Mouse (Mus musculus): ENCODE measurements around the gene Mpst.
A peak's percentile ranks its signal among the peaks of the same experiment; 100 is the strongest.

Mpst gene

GRCm38 (mm10) chr15:78406293-78406934 is at the start of gene Mpst:
Mpst (plus strand) TSS chr15:78406416.
- DNase-seq: peak; percentile 77 to 85

DNA sequence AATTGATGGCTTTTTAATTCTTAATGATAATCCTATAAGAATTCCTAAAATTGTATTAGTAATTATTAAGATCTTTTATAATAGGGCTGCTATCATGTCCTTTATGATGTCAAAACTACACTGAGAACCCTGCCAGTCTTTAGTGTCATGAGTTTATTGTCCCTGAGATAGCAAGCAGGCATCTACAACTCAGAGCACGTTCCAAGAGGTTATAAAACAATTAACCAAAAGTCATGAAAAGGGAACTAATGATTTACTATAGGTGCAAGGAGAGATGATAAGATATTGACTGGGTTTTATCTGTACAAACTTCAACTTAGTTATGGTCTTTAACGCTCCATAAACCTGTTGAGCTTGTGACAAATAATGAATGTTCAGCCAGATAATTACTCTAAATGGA is 40.3 kb upstream of the Mpst start:
- DNase-seq: no peak

GRCm38 (mm10) chr15:78366875-78367274 is 39.3 kb upstream of the Mpst start:
- no peak for DNase-seq

GRCm38 (mm10) chr15:78367811-78368210 is 38.4 kb upstream of the Mpst start:
- DNase-seq: no peak

GRCm38 (mm10) chr15:78368926-78369346 is 37.3 kb upstream of the Mpst start:
- peak in 1 of 2 experiments; percentile 18 for DNase-seq

GRCm38 (mm10) chr15:78369641-78370040 is 36.6 kb upstream of the Mpst start:
- no peak for DNase-seq

GRCm38 (mm10) chr15:78372796-78373195 is 33.4 kb upstream of the Mpst start:
- DNase-seq: no peak

- DNase-seq: no peak
These were observed 32.0 kb upstream of the Mpst start for GRCm38 (mm10) chr15:78374204-78374603.

DNA sequence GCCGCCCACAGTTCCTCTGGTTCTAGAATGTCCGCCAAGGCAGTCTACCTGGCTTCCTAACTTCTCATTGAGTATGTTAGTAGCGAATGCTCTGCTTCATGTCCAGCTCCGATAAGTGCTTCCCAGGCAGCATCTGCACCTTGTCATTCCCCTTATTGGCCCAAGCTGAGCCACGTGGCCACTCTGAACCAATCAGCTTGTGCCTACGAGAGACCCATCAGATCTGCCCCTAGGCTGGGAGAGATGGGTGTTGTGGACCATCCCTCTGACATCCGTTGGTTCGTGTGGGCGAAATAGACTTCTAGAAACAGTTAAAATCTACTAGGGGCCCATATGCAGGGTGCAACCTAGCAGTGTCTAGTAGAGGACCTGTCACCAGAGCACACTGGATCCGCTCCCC is 28.4 kb upstream of the Mpst start:
- DNase-seq: no peak

- DNase-seq: no peak
These were observed 27.7 kb upstream of the Mpst start for GRCm38 (mm10) chr15:78378556-78378955.

GRCm38 (mm10) chr15:78380208-78380607 is 26.0 kb upstream of the Mpst start:
- no peak for DNase-seq

GRCm38 (mm10) chr15:78380741-78381140 is 25.5 kb upstream of the Mpst start:
- no peak for DNase-seq

- DNase-seq: no peak
These were observed 24.1 kb upstream of the Mpst start for GRCm38 (mm10) chr15:78382115-78382514.

GRCm38 (mm10) chr15:78383450-78384219 is 22.6 kb upstream of the Mpst start:
- DNase-seq: no peak

DNA sequence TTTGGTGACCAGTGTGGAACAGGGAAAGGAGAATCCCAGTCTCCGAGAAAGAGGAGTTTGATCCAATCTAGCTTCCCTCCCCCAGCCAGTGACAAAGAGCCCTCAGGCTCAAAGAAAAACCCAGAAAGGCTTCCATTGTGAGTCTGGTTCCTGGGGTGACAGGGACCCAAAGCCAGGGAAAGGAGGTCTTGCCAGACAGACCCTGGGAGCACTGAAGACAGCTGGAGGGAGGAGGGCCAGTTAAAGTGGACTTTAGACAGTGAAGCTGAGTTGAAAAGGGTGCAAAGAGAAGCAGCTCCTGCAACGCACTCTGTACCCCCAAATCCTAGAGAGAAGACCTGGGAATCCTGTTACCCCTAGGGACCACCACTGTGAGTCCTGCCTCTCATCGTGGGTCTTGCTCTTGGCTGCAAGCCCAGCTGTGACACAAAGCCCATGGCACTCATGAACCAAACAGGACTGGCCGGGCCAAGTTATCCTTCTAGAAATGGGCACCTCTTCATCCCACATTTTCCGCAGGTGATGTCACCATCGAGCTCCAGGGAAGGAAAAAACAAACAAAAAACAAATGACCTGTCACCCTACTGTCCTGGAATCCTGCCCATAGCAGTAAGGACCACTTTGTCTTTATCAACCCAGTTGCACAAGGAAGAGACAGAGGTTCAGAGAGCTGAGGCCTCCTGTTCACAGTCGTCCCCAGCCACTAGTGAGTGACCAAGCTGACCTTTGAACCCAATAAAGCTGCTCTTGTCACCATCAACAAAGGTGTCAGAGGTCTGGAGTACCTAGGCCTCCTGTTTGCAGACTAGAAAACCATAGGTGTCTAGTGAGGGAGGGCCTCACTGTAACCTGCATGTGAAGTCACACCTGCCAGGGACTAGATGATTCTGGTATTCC is 21.7 kb upstream of the Mpst start:
- no peak for DNase-seq

DNA sequence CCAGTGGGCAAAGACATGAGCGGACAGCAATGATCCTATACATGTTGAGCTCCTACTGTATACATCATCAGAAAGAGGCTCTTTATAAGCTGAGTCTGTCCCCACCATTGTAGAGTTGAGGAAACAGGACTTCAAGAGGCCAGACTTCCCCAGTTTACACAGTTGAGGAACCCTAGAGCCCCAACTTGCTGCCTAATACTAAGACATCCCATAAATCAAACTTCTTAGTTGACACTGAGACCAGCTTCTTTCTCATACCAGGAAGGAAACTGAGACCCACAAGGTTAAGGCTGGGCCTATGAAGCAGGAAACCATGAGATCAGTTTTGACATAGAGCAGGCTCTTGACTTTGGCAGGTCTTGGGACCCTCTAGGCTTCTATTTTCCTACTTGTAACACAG is 20.7 kb upstream of the Mpst start:
- no peak for DNase-seq

GRCm38 (mm10) chr15:78390855-78391254 is 15.4 kb upstream of the Mpst start:
- peak in 1 of 2 experiments; percentile 25 for DNase-seq

DNA sequence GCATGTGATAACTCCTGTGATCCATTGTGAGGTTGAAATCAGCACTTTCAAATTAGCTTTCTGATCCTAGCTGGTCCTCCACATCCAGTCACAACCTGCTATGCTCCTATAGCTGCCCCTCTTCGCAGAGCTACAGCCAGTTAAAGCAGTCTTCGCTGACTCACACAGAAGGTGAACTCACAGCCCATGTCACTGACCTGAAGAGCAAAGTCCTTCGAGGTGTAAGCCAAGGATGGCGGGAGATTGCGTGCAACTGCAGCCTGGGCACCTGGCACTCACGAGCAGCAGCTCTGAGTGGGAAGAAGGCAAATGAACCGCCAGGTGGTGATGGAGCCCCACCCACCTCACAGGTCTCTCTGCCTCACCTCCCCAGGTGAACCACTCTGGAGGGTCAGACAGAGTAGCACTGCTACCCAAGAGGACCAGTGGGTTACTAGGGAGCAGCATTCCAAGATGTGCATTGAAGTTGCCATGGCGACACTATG is 10.7 kb upstream of the Mpst start, which contains the start of gene Tex33:
TSS of gene Tex33 (minus strand) at position 435 of the 485 bp plus-strand sequence.
- DNase-seq: no peak

DNA sequence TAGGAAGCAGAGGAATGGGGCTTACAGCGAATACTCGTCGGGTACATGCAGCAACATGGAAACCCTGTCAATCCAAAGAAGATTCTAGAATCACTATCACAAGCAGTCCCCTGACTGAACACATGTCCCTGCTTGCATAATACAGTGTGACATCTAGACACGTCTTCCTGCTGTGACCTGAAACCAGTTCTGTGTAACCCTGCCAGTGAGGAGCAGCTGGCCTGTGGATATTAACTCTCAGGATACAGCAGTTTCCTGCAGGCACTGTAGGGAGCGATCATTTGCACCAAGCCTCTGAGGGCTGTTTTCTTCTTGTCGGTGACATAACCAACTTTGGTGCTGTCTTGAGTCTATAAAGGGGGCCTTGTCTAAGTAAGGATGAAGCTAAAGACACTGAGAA is 4.9 kb upstream of the Mpst start:
- no peak for DNase-seq

DNA sequence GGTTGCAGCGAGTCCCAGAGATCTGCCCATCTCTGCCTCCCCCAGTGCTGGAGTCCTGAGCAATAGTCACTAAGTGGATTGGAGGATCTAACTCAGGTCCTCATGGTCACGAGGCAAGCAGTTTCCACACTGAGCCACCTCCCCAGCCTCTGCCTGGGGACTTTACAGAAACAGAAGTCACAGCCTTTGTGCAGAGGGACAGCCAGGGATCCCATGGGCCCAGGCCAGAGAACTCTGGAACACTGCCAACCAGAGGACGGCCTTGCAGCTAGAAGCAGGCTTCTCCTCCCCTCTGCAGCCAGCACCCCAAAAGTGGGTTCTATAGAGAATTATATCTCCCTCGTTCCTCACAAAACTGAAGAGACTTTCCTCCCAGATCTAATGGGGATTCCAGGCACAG is 4.3 kb upstream of the Mpst start:
- DNase-seq: no peak

- no peak for DNase-seq
These were observed 3.8 kb upstream of the Mpst start for GRCm38 (mm10) chr15:78402423-78402822.

GRCm38 (mm10) chr15:78403301-78403741 is 2.9 kb upstream of the Mpst start:
- DNase-seq: no peak

GRCm38 (mm10) chr15:78403896-78404295 is 2.3 kb upstream of the Mpst start:
- no peak for DNase-seq

All from thymus, adult 18-20 months (tissue).